Mouse (Mus musculus): ENCODE results near the gene Atf5.

The Atf5 gene

GRCm38 (mm10) chr7:44770046-44770578, 46.3 kb downstream of the Atf5 start:
- peak; percentile 65 for DNase-seq (ENCODE audit: low spot score)

GRCm38 (mm10) chr7:44768129-44768528, 48.3 kb downstream of the Atf5 start:
- DNase-seq (ENCODE audit: low spot score), result no peak
